Mouse (Mus musculus): ENCODE measurements around the gene Neu1.
"Not testable (repeated sequence)": the region's sequence is repeated elsewhere in the genome, so short reads cannot be mapped to it uniquely, and the experiment has no call there.

The Neu1 gene

GRCm38 (mm10) chr17:34948721-34949552, 17.9 kb downstream of the Neu1 start:
- DNase-seq (ENCODE audit: low spot score): not testable (repeated sequence)

- DNase-seq (ENCODE audit: low spot score): no peak
Observed at GRCm38 (mm10) chr17:34949553-34949969, 18.5 kb downstream of the Neu1 start.

- no peak for DNase-seq (ENCODE audit: low spot score)
Observed at GRCm38 (mm10) chr17:34950514-34951455, 19.7 kb downstream of the Neu1 start.

GRCm38 (mm10) chr17:34951636-34952377, 20.8 kb downstream of the Neu1 start:
- DNase-seq (ENCODE audit: low spot score): no peak

GRCm38 (mm10) chr17:34952378-34953040, 21.5 kb downstream of the Neu1 start:
- DNase-seq (ENCODE audit: low spot score): peak; percentile 60

DNA sequence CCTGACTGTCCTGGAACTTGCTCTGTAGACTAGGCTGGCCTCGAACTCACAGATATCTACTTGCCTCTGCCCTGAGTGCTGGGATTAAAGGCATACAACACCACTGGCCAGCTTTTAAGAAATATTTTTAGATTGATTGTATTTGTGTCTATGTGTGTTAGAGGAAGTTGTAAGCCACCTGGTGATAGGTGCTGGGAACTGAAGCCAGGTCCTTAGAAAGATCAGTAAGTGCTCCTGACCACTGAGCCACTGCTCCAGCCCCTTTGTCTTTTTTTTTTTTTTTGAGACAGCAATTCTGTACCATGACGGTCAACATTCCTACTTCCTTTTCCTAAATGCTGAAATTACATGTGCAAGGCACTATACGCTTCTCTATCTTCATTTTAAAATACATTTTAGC, 22.2 kb downstream of the Neu1 start:
- DNase-seq (ENCODE audit: low spot score): no peak

DNA sequence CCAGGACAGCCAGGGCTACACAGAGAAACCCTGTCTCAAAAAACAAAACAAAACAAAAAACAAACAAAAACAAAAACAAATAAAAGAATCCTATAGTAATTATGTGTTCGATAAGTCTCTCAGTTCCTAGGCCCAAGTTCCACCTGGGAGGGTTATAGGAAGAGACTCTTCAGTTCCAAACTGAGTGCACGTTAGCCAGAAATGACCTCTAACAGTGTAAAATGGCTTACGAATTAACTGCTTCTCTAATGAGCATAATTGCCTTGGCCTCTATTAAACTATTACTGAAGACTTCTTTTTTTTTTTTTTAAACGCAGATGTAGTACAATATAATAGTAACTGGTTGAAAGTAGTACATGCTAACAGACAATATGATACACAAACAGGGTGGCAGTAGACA, 22.9 kb downstream of the Neu1 start:
- DNase-seq (ENCODE audit: low spot score): no peak

DNA sequence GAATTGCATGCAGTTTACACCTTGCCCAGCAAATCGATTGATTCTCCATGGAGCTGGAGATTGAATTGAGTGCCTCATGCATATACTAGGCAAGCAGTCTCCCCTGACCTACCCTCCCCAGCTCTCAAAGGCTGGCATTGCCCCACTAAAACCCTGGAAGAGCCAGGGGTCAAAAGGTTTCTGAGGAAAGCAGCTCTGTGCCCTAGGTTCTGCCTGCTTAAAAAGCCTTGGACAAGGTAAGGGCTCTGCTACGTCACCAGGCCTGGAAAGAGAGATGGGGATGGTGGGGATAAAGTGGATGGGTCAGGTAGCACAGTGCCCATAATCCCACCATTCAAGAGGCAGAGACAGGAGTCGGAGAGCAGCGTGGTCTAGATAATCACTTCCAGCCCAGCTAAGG, 23.8 kb downstream of the Neu1 start:
- no peak for DNase-seq (ENCODE audit: low spot score)

DNA sequence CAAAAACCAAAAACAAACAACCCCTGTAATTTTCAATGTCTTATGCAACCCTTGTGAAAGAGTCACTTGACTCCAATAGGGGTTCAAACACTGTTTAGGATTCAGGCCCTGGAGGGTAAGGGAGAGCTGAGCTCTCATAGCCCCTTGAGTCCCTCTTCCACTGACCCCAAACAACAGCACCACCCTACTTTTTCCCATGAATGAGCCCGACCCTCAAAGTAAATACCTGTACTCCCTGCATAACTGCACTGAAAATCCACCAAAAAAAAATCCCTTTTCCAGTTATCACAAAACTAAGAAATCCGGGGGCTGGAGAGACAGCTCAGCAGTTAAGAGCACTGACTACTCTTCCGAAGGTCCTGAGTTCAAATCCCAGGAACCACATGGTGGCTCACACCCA, 24.8 kb downstream of the Neu1 start:
- DNase-seq (ENCODE audit: low spot score): no peak

GRCm38 (mm10) chr17:34956340-34956739, 25.3 kb downstream of the Neu1 start:
- DNase-seq (ENCODE audit: low spot score): no peak

- not testable (repeated sequence) for DNase-seq (ENCODE audit: low spot score)
Observed at GRCm38 (mm10) chr17:34957291-34957690, 26.2 kb downstream of the Neu1 start.

DNA sequence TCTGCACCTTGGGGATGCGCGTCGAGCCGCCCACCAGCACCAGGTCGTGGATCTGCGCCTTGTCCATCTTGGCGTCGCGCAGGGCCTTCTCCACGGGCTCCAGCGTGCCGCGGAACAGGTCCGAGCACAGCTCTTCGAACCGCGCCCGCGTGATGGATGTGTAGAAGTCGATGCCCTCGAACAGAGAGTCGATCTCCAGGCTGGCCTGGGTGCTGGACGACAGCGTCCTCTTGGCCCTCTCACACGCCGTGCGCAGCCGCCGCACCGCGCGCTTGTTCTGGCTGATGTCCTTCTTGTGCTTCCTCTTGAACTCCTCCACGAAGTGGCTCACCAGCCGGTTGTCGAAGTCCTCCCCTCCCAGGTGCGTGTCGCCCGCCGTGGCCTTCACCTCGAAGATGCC, 26.9 kb downstream of the Neu1 start:
- not testable (repeated sequence) for DNase-seq (ENCODE audit: low spot score)

DNA sequence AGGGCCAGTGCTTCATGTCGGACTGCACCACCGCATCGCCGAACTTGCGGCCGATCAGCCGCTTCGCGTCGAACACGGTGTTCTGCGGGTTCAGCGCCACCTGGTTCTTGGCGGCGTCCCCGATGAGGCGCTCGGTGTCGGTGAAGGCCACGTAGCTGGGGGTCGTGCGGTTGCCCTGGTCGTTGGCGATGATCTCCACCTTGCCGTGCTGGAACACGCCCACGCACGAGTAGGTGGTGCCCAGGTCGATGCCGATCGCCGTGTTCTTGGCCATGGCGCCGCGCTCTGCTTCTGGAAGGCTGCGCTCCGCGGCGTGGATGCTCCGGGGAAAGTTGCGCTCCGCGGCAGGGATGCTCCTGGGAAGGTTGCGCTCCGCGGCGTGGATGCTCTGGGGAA, 27.7 kb downstream of the Neu1 start:
- DNase-seq (ENCODE audit: low spot score): not testable (repeated sequence)

- DNase-seq (ENCODE audit: low spot score): peak; percentile 84
Observed at GRCm38 (mm10) chr17:34959130-34959778, 28.2 kb downstream of the Neu1 start, which contains the start of gene Hspa1b. TSS of gene Hspa1b (minus strand) at chr17:34959238.

GRCm38 (mm10) chr17:34959881-34960515, 28.9 kb downstream of the Neu1 start:
- DNase-seq (ENCODE audit: low spot score): peak; percentile 49

GRCm38 (mm10) chr17:34960702-34961493, 29.8 kb downstream of the Neu1 start:
- DNase-seq (ENCODE audit: low spot score): no peak

DNA sequence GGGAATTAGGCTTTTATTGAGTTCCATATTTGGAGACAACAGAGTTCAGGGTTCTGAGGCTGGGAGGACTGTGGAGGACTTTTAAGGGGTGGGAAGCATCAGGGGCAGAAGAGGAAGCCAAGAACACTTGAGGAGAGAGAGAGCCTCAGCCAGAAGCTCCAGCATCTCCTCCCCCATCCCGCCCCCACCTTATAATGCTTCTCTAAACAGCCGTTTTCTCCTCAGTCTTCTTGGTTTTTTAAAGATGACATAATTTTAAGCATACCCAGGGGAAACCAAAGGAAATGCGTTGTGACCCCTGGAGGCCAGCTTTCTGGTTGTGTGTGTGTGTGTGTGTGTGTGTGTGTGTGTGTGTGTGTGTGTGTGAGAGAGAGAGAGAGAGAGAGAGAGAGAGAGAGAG, 31.1 kb downstream of the Neu1 start:
- no peak for DNase-seq (ENCODE audit: low spot score)

GRCm38 (mm10) chr17:34962841-34963240, 31.8 kb downstream of the Neu1 start:
- no peak for DNase-seq (ENCODE audit: low spot score)

GRCm38 (mm10) chr17:34964640-34965049, 33.6 kb downstream of the Neu1 start:
- no peak for DNase-seq (ENCODE audit: low spot score)

DNA sequence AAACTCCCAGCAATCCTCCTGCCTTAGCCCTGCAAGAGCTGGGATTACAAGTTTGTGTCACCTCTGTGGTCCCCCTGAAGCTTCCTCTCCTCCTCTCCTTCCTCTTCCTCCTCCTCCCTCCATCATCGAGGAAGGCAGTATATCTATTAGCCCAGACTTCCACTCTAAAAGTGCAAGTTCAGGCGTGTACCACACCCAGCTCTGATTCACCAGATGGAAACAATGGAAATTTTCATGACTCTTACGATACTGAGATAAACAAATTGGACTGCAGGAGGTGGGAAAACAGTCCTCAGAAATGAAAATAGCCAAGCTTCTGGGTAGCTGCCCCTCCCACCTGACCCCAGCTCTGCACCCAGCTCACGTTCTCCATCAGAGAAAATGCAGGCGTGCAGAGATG, 34.6 kb downstream of the Neu1 start:
- no peak for DNase-seq (ENCODE audit: low spot score)
